Mouse (Mus musculus) left cerebral cortex, adult 11 months (tissue): ENCODE results near the gene Ap4e1.
"Not testable (repeated sequence)": the region's sequence is repeated elsewhere in the genome, so short reads cannot be mapped to it uniquely, and the experiment has no call there.

Source experiments
- DNase-seq: peaks from one replicate; pipeline ENCODE4 v3.0.0; 2022; ENCODE audit warnings: low spot score

Gene Ap4e1

GRCm38 (mm10) chr2:127077611-127078010 lies 69.1 kb downstream of the Ap4e1 start:
- DNase-seq = no peak

GRCm38 (mm10) chr2:127079066-127079465 lies 70.5 kb downstream of the Ap4e1 start:
- DNase-seq = not testable (repeated sequence)

GRCm38 (mm10) chr2:127079881-127080590 lies 71.5 kb downstream of the Ap4e1 start:
- no peak for DNase-seq

GRCm38 (mm10) chr2:127080591-127081218 lies 72.2 kb downstream of the Ap4e1 start:
- no peak for DNase-seq

- DNase-seq = no peak
Observed at GRCm38 (mm10) chr2:127086235-127086634, 77.7 kb downstream of the Ap4e1 start.

- DNase-seq = not testable (repeated sequence)
Observed at GRCm38 (mm10) chr2:127090151-127090550, 81.6 kb downstream of the Ap4e1 start.

- no peak for DNase-seq
Observed at GRCm38 (mm10) chr2:127092000-127092399, 83.5 kb downstream of the Ap4e1 start.

- DNase-seq = no peak
Observed at GRCm38 (mm10) chr2:127108986-127109385, 100.5 kb downstream of the Ap4e1 start.
